Mouse (Mus musculus) cortical plate, adult 2 months (tissue): ENCODE measurements around the gene Sf3a2. TPM values are rescaled to one million over a fixed set of nuclear protein-coding genes. Genes with fewer than 3 reads are reported as not detected.
"Not testable (repeated sequence)": the region's sequence is repeated elsewhere in the genome, so short reads cannot be mapped to it uniquely, and the experiment has no call there.

Experiments
- H3K27ac ChIP-seq: fragments of 200-500 bp; 2 replicates; pipeline ENCODE4 v1.5.1; 2012; ENCODE audit warnings: low read length, control low read depth, inconsistent platforms; ENCODE audit not compliant: insufficient read depth
- H3K4me1 ChIP-seq: fragments of 200-500 bp; 2 replicates; pipeline ENCODE4 v1.6.1; 2011; ENCODE audit warnings: low read length; ENCODE audit not compliant: control insufficient read depth, insufficient read depth
- H3K4me3 ChIP-seq: fragments of 200-500 bp; 2 replicates; pipeline ENCODE4 v1.5.1; 2011; ENCODE audit warnings: mild to moderate bottlenecking, low read length, control low read depth; ENCODE audit not compliant: insufficient read depth
- CTCF ChIP-seq: fragments of 200-500 bp; IDR thresholded peaks from 2 replicates; pipeline ENCODE4 v1.5.1; 2011; ENCODE audit warnings: mild to moderate bottlenecking, control low read depth, low read length; ENCODE audit not compliant: insufficient read depth; ENCODE audit errors: extremely low read depth
- POLR2A ChIP-seq: fragments of 200-500 bp; IDR thresholded peaks from 2 replicates; pipeline ENCODE4 v1.6.1; 2011; ENCODE audit warnings: mild to moderate bottlenecking, low read length, control low read depth; ENCODE audit not compliant: insufficient read depth; ENCODE audit errors: extremely low read depth
- polyA plus RNA-seq: library from polyadenylated mRNA; depleted of rRNA; stranded (reverse); fragments of >200 nt; gene quantifications from 2 replicates; pipeline ENCODE4 v1.2.3, GENCODE M21; 2012

Gene Sf3a2
- polyA plus RNA-seq, 1 experiment, result 46.1 TPM

GRCm38 (mm10) chr10:80808099-80808984, 10.3 kb downstream of the Sf3a2 start:
- Histone ChIP-seq H3K4me3 (peak overlapping the region; percentile 0), H3K4me1 (0 out of 2 replicates have a peak, but pooled peaks cover 2% of the 10 kb centered on the region), H3K27ac (0 out of 2 replicates have a peak overlapping the region, but pooled peaks have one; percentile 8)
- TF ChIP-seq CTCF, result no peak
- TF ChIP-seq POLR2A, result 0 out of 2 replicates have a peak, but pooled peaks have one; percentile 31

GRCm38 (mm10) chr10:80808985-80809632, 11.1 kb downstream of the Sf3a2 start:
- H3K4me3 ChIP-seq, result peak overlapping the region; percentile 0; the same call in 1 of the 2 replicates
- 0 out of 2 replicates have a peak, but pooled peaks cover 2% of the 10 kb centered on the region for H3K4me1 ChIP-seq
- no peak overlapping the region; the same call in 1 of the 2 replicates for H3K27ac ChIP-seq
- TF ChIP-seq CTCF (no peak), POLR2A (no peak)

GRCm38 (mm10) chr10:80810084-80810483, 12.1 kb downstream of the Sf3a2 start:
- Histone ChIP-seq H3K27ac (no peak overlapping the region), H3K4me1 (0 out of 2 replicates have a peak, but pooled peaks cover 2% of the 10 kb centered on the region), H3K4me3 (no peak overlapping the region)
- TF ChIP-seq CTCF (no peak), POLR2A (no peak)

- Histone ChIP-seq H3K4me3 (no peak overlapping the region), H3K4me1 (no peaks in the 10 kb centered on the region), H3K27ac (no peak overlapping the region)
- TF ChIP-seq CTCF (no peak), POLR2A (no peak)
These were observed 14.5 kb downstream of the Sf3a2 start for GRCm38 (mm10) chr10:80812391-80813041.

- H3K27ac ChIP-seq, result no peak within 1 kb of the TSS
- TF ChIP-seq CTCF, result no peak
- no peak for TF ChIP-seq POLR2A
- no peak within 1 kb of the TSS for H3K4me3 ChIP-seq
- H3K4me1 ChIP-seq, result no peaks in the 10 kb centered on the region
These were observed 15.4 kb downstream of the Sf3a2 start, which contains the start of gene Jsrp1 for GRCm38 (mm10) chr10:80813366-80813765. Jsrp1 (minus strand) TSS chr10:80813498.

GRCm38 (mm10) chr10:80814800-80815199, 16.8 kb downstream of the Sf3a2 start:
- no peak for TF ChIP-seq POLR2A
- no peak for TF ChIP-seq CTCF
- no peaks in the 10 kb centered on the region for H3K4me1 ChIP-seq
- H3K4me3 ChIP-seq, result no peak overlapping the region
- H3K27ac ChIP-seq, result no peak overlapping the region

GRCm38 (mm10) chr10:80816303-80816702, 18.3 kb downstream of the Sf3a2 start:
- not testable (repeated sequence) for H3K4me1 ChIP-seq, H3K4me3 ChIP-seq, H3K27ac ChIP-seq

- H3K4me3 ChIP-seq, result no peak overlapping the region
- no peak for TF ChIP-seq POLR2A
- no peak for TF ChIP-seq CTCF
- H3K4me1 ChIP-seq, result no peaks in the 10 kb centered on the region
- H3K27ac ChIP-seq, result no peak overlapping the region
These were observed 19.2 kb downstream of the Sf3a2 start for GRCm38 (mm10) chr10:80817164-80817563.

GRCm38 (mm10) chr10:80817955-80818354, 20.0 kb downstream of the Sf3a2 start:
- H3K4me3 ChIP-seq, H3K27ac ChIP-seq, H3K4me1 ChIP-seq: not testable (repeated sequence)
